Mouse (Mus musculus) small intestine, adult 2 months (tissue): ENCODE data around the gene Prps2. TPM values are rescaled to one million over a fixed set of nuclear protein-coding genes. Genes with fewer than 3 reads are reported as not detected.
"Not testable (repeated sequence)": the region's sequence is repeated elsewhere in the genome, so short reads cannot be mapped to it uniquely, and the experiment has no call there.

ENCODE experiments used
- H3K27ac ChIP-seq: fragments of 200-500 bp; 2 replicates; pipeline ENCODE4 v1.5.1; 2012; ENCODE audit warnings: low read depth, low read length, control low read depth, inconsistent platforms; ENCODE audit not compliant: insufficient read depth
- H3K27me3 ChIP-seq: fragments of 200-500 bp; 2 replicates; pipeline ENCODE4 v1.6.1; 2012; ENCODE audit warnings: mild to moderate bottlenecking, moderate library complexity, low read length, inconsistent platforms; ENCODE audit not compliant: control insufficient read depth, insufficient read depth
- H3K36me3 ChIP-seq: fragments of 200-500 bp; 2 replicates; pipeline ENCODE4 v1.6.1; 2012; ENCODE audit warnings: mild to moderate bottlenecking, low read length, control low read depth, inconsistent platforms; ENCODE audit not compliant: control insufficient read depth, insufficient read depth
- H3K4me1 ChIP-seq: fragments of 200-500 bp; 2 replicates; pipeline ENCODE4 v1.6.1; 2012; ENCODE audit warnings: low read length, inconsistent platforms, mixed read lengths; ENCODE audit not compliant: control insufficient read depth, insufficient read depth, insufficient read length
- H3K4me3 ChIP-seq: fragments of 200-500 bp; 2 replicates; pipeline ENCODE4 v1.5.1; 2012; ENCODE audit warnings: low read depth, mild to moderate bottlenecking, control low read depth, inconsistent platforms, low read length, moderate library complexity
- CTCF ChIP-seq: fragments of 200-500 bp; IDR thresholded peaks from 2 replicates; pipeline ENCODE4 v1.5.1; 2012; ENCODE audit warnings: low read depth, mild to moderate bottlenecking, control low read depth, inconsistent platforms, low read length, moderate library complexity, mixed read lengths; ENCODE audit not compliant: insufficient replicate concordance, insufficient read length; ENCODE audit errors: extremely low read depth
- POLR2A ChIP-seq: fragments of 200-500 bp; IDR thresholded peaks from 2 replicates; pipeline ENCODE4 v1.6.1; 2012; ENCODE audit warnings: low read depth, mild to moderate bottlenecking, control low read depth, inconsistent platforms, low read length, moderate library complexity
- WGBS: fragments of 180-500 bp; shearing (Covaris S2); methylation state at CpG from one replicate; pipeline ENCODE4 v1.1.7; 2018; 5-methylcytosine and 5-hydroxymethylcytosine counted together
- polyA plus RNA-seq: library from polyadenylated mRNA; depleted of rRNA; stranded (reverse); fragments of >200 nt; gene quantifications from 2 replicates; pipeline ENCODE4 v1.2.3, GENCODE M21; 2012; rRNA removed

Prps2 gene
- 8.3 and 12.8 TPM in 2 replicates for polyA plus RNA-seq

GRCm38 (mm10) chrX:167382047-167382853 lies at the start of gene Prps2:
Gene Prps2, minus strand, starts transcription at chrX:167382749.
- 18% methylated on average over 47 of the region's 47 CpGs for WGBS

DNA sequence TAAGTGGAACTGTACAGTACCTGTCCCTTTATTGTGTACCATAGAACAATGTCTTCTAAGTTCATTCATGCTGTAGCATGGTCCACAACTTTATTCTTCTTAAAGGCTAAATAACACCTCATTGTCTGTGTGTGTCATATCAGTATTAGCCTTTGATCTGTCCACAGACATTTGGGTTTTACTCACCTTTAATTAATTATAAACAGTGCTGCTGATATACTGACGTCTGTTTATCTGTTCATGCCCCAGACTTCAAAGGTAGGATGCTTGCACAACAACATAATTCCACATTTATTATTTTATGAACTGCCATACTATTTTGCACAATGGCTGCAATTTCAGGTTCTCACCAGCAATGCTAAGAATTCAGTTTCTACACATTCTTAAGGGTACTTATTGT lies 35.1 kb upstream of the Prps2 start:
- Histone ChIP-seq H3K27ac (no peak overlapping the region), H3K27me3 (no peaks in the 10 kb centered on the region), H3K36me3 (no peaks in the 10 kb centered on the region), H3K4me1 (no peaks in the 10 kb centered on the region), H3K4me3 (no peak overlapping the region)
- no peak for TF ChIP-seq POLR2A
- TF ChIP-seq CTCF: no peak
- WGBS: 19% methylated on average over 1 of the region's 1 CpGs

More at GRCm38 (mm10) chrX:167382047-167382853, at the start of gene Prps2:
- Histone ChIP-seq H3K27ac (peak within 1 kb of the TSS; percentile 51; the same call in 1 of the 2 replicates), H3K4me1 (peaks cover 4% of the 10 kb centered on the region; the same call in 1 of the 2 replicates), H3K4me3 (peak within 1 kb of the TSS; percentile 99), H3K27me3 (no peaks in the 10 kb centered on the region), H3K36me3 (no peaks in the 10 kb centered on the region)
- TF ChIP-seq POLR2A: no peak
- no peak for TF ChIP-seq CTCF

DNA sequence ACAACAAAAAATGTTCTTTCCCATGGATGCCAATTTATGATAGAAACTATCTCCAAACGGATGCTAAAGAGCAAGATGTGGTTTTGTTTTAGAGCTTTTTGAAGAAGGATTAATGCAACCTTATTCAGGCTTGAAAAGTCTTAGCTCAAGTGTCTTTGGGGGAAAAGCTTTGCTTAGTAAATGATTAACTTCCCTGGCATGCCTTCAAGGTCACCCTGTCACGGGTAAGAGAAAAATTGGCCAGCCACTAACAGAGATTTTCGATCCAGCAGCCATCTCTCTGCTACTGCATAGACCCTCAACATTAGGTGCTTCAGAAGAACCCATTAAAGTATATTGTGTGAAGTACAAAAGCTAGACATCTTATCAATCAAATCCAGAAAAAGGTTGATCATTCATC lies 12.4 kb upstream of the Prps2 start:
- Histone ChIP-seq H3K4me1 (no peaks in the 10 kb centered on the region), H3K36me3 (no peaks in the 10 kb centered on the region), H3K4me3 (no peak overlapping the region), H3K27ac (no peak overlapping the region), H3K27me3 (no peaks in the 10 kb centered on the region)
- TF ChIP-seq POLR2A: no peak
- TF ChIP-seq CTCF: no peak
- WGBS: 26% methylated on average over 3 of the region's 3 CpGs

DNA sequence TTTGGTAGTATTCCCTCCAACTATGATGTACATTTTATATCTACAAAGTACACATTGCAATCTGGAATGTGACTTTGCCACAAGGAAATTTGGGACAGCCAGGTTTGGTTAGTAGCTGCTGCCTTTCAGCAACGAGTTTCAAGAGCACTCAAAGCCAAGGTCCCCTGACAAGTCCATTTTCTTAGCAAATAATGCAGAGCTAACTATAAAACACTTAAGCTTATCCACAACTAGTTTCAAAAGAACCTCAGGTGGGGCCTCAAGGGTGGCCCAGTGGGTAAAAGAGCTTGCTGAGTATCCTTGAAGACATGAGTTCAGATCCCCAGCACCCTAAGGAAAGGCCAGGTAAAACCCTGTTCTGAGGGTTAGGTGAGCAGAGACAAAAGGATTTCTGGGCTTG lies 4.1 kb upstream of the Prps2 start:
- TF ChIP-seq CTCF (no peak), POLR2A (no peak)
- no peak overlapping the region for H3K4me3 ChIP-seq
- no peak overlapping the region for H3K27ac ChIP-seq
- WGBS: 32% methylated on average over 1 of the region's 1 CpGs
- H3K4me1 ChIP-seq: peaks cover 4% of the 10 kb centered on the region; the same call in 1 of the 2 replicates
- no peaks in the 10 kb centered on the region for H3K36me3 ChIP-seq
- no peaks in the 10 kb centered on the region for H3K27me3 ChIP-seq

DNA sequence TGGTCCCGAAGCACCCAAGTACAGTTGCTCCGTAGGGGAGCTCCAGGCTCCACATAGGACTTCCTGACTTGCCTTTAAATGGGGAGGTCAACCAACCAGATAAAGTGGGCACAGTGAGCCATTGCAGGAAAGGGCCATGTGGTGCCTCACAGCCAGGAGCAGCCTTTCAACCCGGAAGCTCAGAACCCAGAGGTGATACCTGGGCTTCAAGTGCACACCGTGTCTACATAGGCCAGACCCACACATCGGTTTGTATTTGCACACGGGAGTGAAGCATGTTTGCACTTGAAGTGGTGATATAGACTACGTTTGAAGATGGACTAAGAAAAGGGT lies 271 bp upstream of the Prps2 start:
- peak overlapping the region; percentile 99 for H3K4me3 ChIP-seq
- 31% methylated on average over 7 of the region's 7 CpGs for WGBS
- H3K27ac ChIP-seq: no peak overlapping the region
- H3K4me1 ChIP-seq: peaks cover 4% of the 10 kb centered on the region; the same call in 1 of the 2 replicates
- no peaks in the 10 kb centered on the region for H3K36me3 ChIP-seq
- TF ChIP-seq POLR2A: no peak
- no peak for TF ChIP-seq CTCF
- no peaks in the 10 kb centered on the region for H3K27me3 ChIP-seq

GRCm38 (mm10) chrX:167381583-167382046 lies 934 bp downstream of the Prps2 start:
- H3K4me1 ChIP-seq: peaks cover 4% of the 10 kb centered on the region; the same call in 1 of the 2 replicates
- 19% methylated on average over 18 of the region's 18 CpGs for WGBS

DNA sequence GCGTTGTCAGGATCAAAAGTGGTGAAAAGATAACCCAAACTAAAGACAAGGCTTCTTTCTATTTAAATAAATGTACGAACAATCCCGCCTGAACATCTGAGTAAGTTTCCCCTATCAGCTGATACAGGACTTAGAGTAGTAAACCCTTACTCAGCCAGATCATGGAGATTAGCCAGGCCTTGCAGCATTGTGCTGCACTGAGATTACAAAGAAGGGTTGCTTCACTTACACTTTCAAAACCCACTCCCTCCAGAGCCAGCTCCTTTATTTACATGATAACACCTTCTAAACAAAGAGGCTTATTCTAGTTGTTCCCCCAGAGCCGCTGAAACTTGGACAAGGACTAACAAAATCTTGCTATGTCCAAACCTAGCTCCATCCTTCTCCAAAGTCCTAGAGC lies 2.5 kb downstream of the Prps2 start:
- H3K27ac ChIP-seq: no peak overlapping the region
- no peaks in the 10 kb centered on the region for H3K27me3 ChIP-seq
- peaks cover 4% of the 10 kb centered on the region; the same call in 1 of the 2 replicates for H3K4me1 ChIP-seq
- no peaks in the 10 kb centered on the region for H3K36me3 ChIP-seq
- H3K4me3 ChIP-seq: no peak overlapping the region
- 45% methylated on average over 4 of the region's 4 CpGs for WGBS
- TF ChIP-seq CTCF (no peak), POLR2A (no peak)

More at GRCm38 (mm10) chrX:167381583-167382046, 934 bp downstream of the Prps2 start:
- Histone ChIP-seq H3K4me3 (peak overlapping the region; percentile 99), H3K36me3 (no peaks in the 10 kb centered on the region), H3K27ac (no peak overlapping the region), H3K27me3 (no peaks in the 10 kb centered on the region)
- TF ChIP-seq CTCF (no peak), POLR2A (no peak)

DNA sequence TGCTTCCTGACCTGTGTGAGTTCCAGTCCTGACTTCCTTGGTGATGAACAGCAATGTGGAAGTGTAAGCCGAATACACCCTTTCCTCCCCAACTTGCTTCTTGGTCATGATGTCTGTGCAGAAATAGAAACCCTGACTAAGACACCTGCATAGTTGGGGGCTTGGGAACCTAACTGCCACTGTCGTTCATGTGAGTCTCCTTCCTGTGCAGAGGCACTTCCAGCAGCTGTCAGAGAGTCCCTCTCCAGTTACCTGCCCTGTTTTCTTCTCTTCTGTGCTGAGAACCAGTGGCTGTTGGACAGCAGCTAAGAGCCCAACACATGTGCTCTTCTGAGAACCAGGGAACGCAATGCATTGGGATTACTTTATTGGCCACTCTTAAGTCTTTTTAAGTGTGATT lies 21.3 kb downstream of the Prps2 start:
- WGBS: 89% methylated on average over 3 of the region's 3 CpGs
- not testable (repeated sequence) for H3K27ac ChIP-seq, H3K4me1 ChIP-seq

More for the DNA sequence above, 21.3 kb downstream of the Prps2 start:
- H3K36me3 ChIP-seq, H3K4me3 ChIP-seq, H3K27me3 ChIP-seq: not testable (repeated sequence)
